Mouse (Mus musculus): ENCODE data around the gene Gm5150. TPM values are rescaled to one million over a fixed set of nuclear protein-coding genes. Genes with fewer than 3 reads are reported as not detected.

Gene Gm5150
- not detected in 2 replicates for polyA plus RNA-seq (2015; fragmentation: Nextera tagmentation; extraction: Ambion mirVana)

GRCm38 (mm10) chr3:16006215-16006614 lies at the start of gene Gm5150:
Gene Gm5150 (minus strand): TSS chr3:16006437.

Small RNA genes lying within 50 kb of the gene (microRNA-seq; reads per million reads assigned to microRNA genes)
- gene Gm24694: not detected

Other genes starting within 250 kb of the Gm5150 start
- not detected in 2 replicates for gene Sirpb1c, start 157.9 kb downstream of the Gm5150 start, polyA plus RNA-seq (2015; fragmentation: Nextera tagmentation; extraction: Ambion mirVana)